Mouse (Mus musculus): ENCODE measurements around the gene Birc5. TPM values are rescaled to one million over a fixed set of nuclear protein-coding genes. Genes with fewer than 3 reads are reported as not detected.

The Birc5 gene
- total and polyA plus RNA-seq, 3 experiments, result 193 to 289 (median 270) TPM

DNA sequence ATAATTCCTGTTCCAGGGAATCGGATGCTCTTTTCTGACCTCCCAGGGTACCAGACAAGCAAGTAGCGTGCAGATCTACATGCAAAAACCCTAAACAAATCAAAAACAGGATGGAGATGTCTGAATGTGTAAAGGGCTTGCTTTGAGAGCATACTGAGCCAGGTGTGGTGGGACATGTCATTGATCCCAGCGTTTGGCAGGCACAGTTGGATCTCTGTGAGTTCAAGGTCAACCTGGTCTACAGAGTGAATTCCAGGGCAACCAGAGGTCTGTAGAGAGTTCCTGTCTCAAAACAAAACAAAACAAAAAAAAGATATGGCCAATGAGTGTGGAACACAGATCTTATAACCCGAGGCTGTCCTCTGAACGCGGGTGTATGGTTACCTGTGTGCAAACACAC, 25.6 kb upstream of the Birc5 start:
- Histone ChIP-seq H3K79me2 (replicated peaks; ENCODE audit: control insufficient read depth, extremely low read depth, insufficient read depth, poor library complexity, severe bottlenecking) (peaks cover 51% of the 10 kb centered on the region), H3K9ac (ENCODE audit: insufficient read depth, low read depth) (no peak overlapping the region; the same call in 1 of the 2 replicates), H3K4me2 (ENCODE audit: insufficient read depth, low read depth, poor library complexity, severe bottlenecking) (no peak overlapping the region), H3K4me3 (replicated peaks in 1 of 3; ENCODE audit: low read depth in 2 of 3, low read length in 2 of 3, poor library complexity in 1 of 3) (no peak overlapping the region), H3K27me3 (replicated peaks) (no peaks in the 10 kb centered on the region), H3K4me1 (ENCODE audit: control insufficient read depth in 1 of 2, insufficient read depth in 2 of 2) (peaks cover 3 to 58% of the 10 kb centered on the region in 2 experiments; a peak in 2 of 4 replicates), H3K27ac (ENCODE audit: insufficient read depth, low read depth) (no peak overlapping the region), H3K36me3 (replicated peaks in 1 of 2; ENCODE audit: control insufficient read depth in 1 of 2, insufficient read depth in 1 of 2, low read length in 1 of 2) (peaks cover 50 to 63% of the 10 kb centered on the region in 2 experiments), H3K9me3 (replicated peaks; ENCODE audit: low read length) (no peaks in the 10 kb centered on the region)
- TF ChIP-seq CHD2 (IDR thresholded peaks at IDR 0.05; ENCODE audit: low read length) (no peak), MEF2A (IDR thresholded peaks at IDR 0.05; ENCODE audit: borderline replicate concordance, low read depth, low read length) (no peak), CTCF (conservative IDR thresholded peaks at IDR 0.05 in 1 of 2, IDR thresholded peaks at IDR 0.05 in 1 of 2; ENCODE audit: low read depth in 2 of 2, low read length in 2 of 2) (no peak), HCFC1 (IDR thresholded peaks at IDR 0.05; ENCODE audit: low read depth, low read length) (no peak), UBTF (IDR thresholded peaks at IDR 0.05; ENCODE audit: low read depth, low read length) (no peak), ZMIZ1 (IDR thresholded peaks at IDR 0.05; ENCODE audit: low read depth, low read length) (peak; percentile 48; the same call in 1 of the 2 replicates), JUN (IDR thresholded peaks at IDR 0.05; ENCODE audit: insufficient read depth, low read depth, low read length) (no peak), MAZ (IDR thresholded peaks at IDR 0.05; ENCODE audit: low read depth, low read length) (no peak)
- DNase-seq (ENCODE audit: extremely low read depth), result no peak
- dilution Hi-C loops (cut with MboI; ENCODE audit: extremely low pct_ligation_motif_present, extremely low pct_unique_long_range_greater_than_20kb, low sequenced_read_pairs) (no loop called here), in situ Hi-C loops (cut with MboI; ENCODE audit: low pct_ligation_motif_present, low pct_unique_long_range_greater_than_20kb, low sequenced_read_pairs) (loop anchor here (10.0 kb wide), 2 partner anchors 109 to 349 kb away; no protein-coding TSS in a partner anchor)

DNA sequence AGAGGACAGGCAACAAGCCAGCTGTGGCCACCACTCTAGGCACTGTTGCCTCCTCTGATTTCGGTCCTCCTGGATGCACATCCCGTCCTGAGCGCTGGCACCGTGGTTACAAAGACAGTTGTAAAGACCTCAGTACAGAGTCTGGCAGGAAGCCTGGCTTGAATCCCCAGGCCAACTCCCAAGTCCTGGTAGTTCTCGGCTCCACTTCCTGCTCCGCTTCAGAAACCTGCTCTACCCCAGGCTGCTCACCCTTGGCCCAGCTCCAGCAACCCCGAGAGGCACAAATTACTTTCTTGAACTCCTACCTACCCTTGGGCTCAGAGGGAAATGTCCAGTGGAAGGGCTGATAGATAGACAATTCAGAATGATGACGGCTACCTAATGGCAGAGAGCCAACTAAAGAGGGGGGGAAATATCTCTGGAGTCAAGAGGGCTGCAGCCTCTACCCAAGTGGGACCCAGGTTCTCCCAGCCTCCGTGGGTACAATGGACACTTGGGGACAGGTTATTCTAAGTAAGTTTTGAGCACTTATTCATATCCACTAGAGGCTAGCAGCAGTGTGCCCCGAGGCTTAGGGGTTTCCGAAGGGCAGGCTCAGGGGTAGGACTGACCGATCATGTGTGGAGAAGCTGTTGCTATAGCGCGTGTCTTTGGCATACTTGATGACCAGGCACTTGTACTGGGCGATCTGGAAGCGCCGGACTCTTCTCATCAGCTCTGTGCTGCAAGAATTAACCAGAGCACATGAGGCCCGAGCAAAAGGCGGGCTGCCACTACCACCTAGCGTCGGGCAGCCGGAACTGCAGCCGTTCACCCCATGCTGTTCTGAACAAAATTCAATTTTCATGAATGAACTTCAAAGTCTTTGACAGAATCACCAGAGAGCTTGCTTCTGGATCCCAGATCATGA, 24.7 kb upstream of the Birc5 start:
- dilution Hi-C loops (cut with MboI; ENCODE audit: extremely low pct_ligation_motif_present, extremely low pct_unique_long_range_greater_than_20kb, low sequenced_read_pairs) (no loop called here), in situ Hi-C loops (cut with MboI; ENCODE audit: low pct_ligation_motif_present, low pct_unique_long_range_greater_than_20kb, low sequenced_read_pairs) (loop anchor here (10.0 kb wide), 2 partner anchors 110 to 350 kb away; no protein-coding TSS in a partner anchor)
- Histone ChIP-seq H3K27me3 (replicated peaks) (no peaks in the 10 kb centered on the region), H3K4me3 (replicated peaks in 1 of 3; ENCODE audit: low read depth in 2 of 3, low read length in 2 of 3, poor library complexity in 1 of 3) (peak overlapping the region; percentile 64 to 77 (median 65)), H3K36me3 (replicated peaks in 1 of 2; ENCODE audit: control insufficient read depth in 1 of 2, insufficient read depth in 1 of 2, low read length in 1 of 2) (peaks cover 40 to 54% of the 10 kb centered on the region in 2 experiments), H3K9ac (ENCODE audit: insufficient read depth, low read depth) (peak overlapping the region; percentile 65), H3K9me3 (replicated peaks; ENCODE audit: low read length) (no peaks in the 10 kb centered on the region), H3K4me1 (ENCODE audit: control insufficient read depth in 1 of 2, insufficient read depth in 2 of 2) (peaks cover 10 to 57% of the 10 kb centered on the region in 2 experiments), H3K27ac (ENCODE audit: insufficient read depth, low read depth) (peak overlapping the region; percentile 23; the same call in 1 of the 2 replicates), H3K79me2 (replicated peaks; ENCODE audit: control insufficient read depth, extremely low read depth, insufficient read depth, poor library complexity, severe bottlenecking) (peaks cover 51% of the 10 kb centered on the region), H3K4me2 (ENCODE audit: insufficient read depth, low read depth, poor library complexity, severe bottlenecking) (peak overlapping the region; percentile 89)
- peak; percentile 80 for DNase-seq (ENCODE audit: extremely low read depth)
- TF ChIP-seq IRF4 (IDR thresholded peaks at IDR 0.05; ENCODE audit: low read depth, low read length) (no peak; the same call in 1 of the 2 replicates), BHLHE40 (IDR thresholded peaks at IDR 0.05; ENCODE audit: low read depth, low read length) (peak; percentile 44; the same call in 1 of the 2 replicates), MYC (IDR thresholded peaks at IDR 0.05; ENCODE audit: low read depth, low read length) (peak; percentile 96), TCF12 (IDR thresholded peaks at IDR 0.05; ENCODE audit: low read depth, low read length) (peak; percentile 53; the same call in 1 of the 2 replicates), ELF1 (IDR thresholded peaks at IDR 0.05; ENCODE audit: low read depth, low read length) (peak; percentile 54; the same call in 1 of the 2 replicates), CTCF (conservative IDR thresholded peaks at IDR 0.05 in 1 of 2, IDR thresholded peaks at IDR 0.05 in 1 of 2; ENCODE audit: low read depth in 2 of 2, low read length in 2 of 2) (peak; percentile 81 to 93), ZC3H11A (IDR thresholded peaks at IDR 0.05; ENCODE audit: low read depth, low read length) (peak; percentile 42), MAFK (IDR thresholded peaks at IDR 0.05; ENCODE audit: insufficient replicate concordance, low read length) (no peak), RCOR1 (conservative IDR thresholded peaks at IDR 0.05; ENCODE audit: low read depth, low read length) (no peak), NELFE (IDR thresholded peaks at IDR 0.05; ENCODE audit: low read depth, low read length) (0 out of 2 replicates have a peak, but pooled peaks have one; percentile 45), POLR2AphosphoS2 (IDR thresholded peaks at IDR 0.05; ENCODE audit: low read depth, low read length) (peak; percentile 77), ZNF384 (IDR thresholded peaks at IDR 0.05; ENCODE audit: low read depth, low read length) (no peak), MXI1 (IDR thresholded peaks at IDR 0.05; ENCODE audit: low read depth, low read length) (peak; percentile 96), RAD21 (IDR thresholded peaks at IDR 0.05; ENCODE audit: low read depth, low read length) (peak; percentile 88), MEF2A (IDR thresholded peaks at IDR 0.05; ENCODE audit: borderline replicate concordance, low read depth, low read length) (no peak), SMC3 (IDR thresholded peaks at IDR 0.05; ENCODE audit: low read depth, low read length) (peak; percentile 87), MAX (IDR thresholded peaks at IDR 0.05; ENCODE audit: low read length) (peak; percentile 95), SIN3A (IDR thresholded peaks at IDR 0.05; ENCODE audit: low read length) (peak; percentile 82), POLR2A (IDR thresholded peaks at IDR 0.05; ENCODE audit: low read depth, low read length) (peak; percentile 38; the same call in 1 of the 2 replicates), HCFC1 (IDR thresholded peaks at IDR 0.05; ENCODE audit: low read depth, low read length) (0 out of 2 replicates have a peak, but pooled peaks have one; percentile 15)

Data from CH12.LX (cell line).